Mouse (Mus musculus) liver, adult 2 months (tissue): Measurements from ENCODE around the gene Ebf1.

Experiments
- CTCF ChIP-seq: fragments of 200-500 bp; IDR thresholded peaks from 2 replicates; pipeline ENCODE4 v1.5.1; 2011; ENCODE audit warnings: low read depth, low read length, control low read depth
- POLR2A ChIP-seq: fragments of 200-500 bp; IDR thresholded peaks from 2 replicates; pipeline ENCODE4 v1.6.1; 2011; ENCODE audit warnings: low read length, control low read depth; ENCODE audit not compliant: insufficient read depth; ENCODE audit errors: extremely low read depth

GRCm38 (mm10) chr11:44619887-44620693 lies 3.0 kb downstream of the Ebf1 start:
- TF ChIP-seq POLR2A (no peak), CTCF (no peak)
